Mouse (Mus musculus): ENCODE measurements around the gene Nelfcd.

The Nelfcd gene

DNA sequence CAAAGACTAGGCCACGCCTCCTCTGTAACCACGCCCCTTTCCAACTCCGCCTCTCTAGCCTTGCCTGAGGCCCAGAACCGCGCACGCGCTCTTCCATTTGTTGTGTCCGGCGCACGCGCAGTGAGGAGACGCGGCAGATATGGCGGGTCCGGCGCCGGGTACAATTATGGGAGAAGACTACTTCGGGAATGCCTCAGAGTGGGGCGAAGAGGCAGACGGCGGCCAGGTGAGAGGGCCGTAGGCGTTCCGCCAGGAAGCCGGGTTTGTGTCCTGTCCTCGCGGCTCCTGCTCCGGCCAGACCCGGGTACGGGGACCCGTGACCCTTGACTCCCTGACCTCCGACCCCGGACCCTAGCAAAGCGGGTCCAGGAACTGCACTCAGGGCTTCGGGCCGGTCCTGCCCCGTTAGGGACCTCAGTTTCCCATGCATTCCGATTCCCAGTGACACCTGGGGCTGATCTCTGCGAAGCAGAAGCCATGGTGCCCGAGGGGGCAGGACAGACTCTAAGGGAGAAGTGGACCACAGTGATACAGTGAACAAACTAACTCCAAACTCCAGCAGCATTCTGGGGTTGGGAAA is at the start of gene Nelfcd:
Nelfcd (plus strand) TSS at position 74 of the 580 bp plus-strand sequence.
- DNase-seq (ENCODE audit: low spot score in 2 of 2) = peak; percentile 83 to 96

DNA sequence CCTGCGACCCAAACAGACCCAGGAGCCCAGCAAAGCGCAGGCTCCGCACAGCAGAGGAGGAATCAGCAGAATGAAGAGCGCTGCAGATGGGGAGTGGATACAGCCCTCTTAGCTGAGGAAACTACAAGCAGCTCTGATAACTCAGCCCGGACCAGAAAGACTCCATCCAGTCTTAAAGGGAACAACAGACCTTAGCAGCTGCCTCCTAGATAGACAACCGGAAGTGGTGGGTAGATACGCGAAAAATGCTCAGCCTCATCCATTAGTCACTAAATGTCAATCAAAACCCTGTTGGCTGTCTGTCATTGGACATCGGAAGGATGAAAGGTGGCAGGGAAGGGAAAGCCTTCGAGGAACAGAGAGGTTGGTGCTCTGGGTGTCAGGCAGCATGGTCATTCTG is 49.0 kb upstream of the Nelfcd start:
- no peak for DNase-seq (ENCODE audit: low spot score in 2 of 2)

DNA sequence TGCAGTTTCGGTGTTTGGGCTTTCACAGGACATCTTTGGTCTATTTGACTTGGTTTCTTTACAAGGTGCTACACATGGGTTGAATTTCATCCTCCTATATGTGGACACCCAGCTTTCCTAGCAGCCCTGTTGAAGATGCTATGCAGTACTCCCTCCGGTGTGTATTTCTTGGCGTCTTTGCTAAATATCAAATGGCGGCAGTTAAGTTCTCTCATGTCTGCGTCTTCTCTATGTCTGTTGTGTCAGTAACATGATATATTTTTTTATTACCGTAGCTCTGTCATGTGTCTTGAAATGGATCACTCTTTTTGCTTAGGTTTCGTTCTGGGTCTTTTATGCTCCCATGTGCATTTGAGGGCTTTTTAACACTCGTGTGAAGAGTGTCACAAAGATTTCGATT is 34.6 kb upstream of the Nelfcd start:
- DNase-seq (ENCODE audit: low spot score in 2 of 2) = no peak

GRCm38 (mm10) chr2:174391936-174392335 is 23.7 kb upstream of the Nelfcd start:
- no peak for DNase-seq (ENCODE audit: low spot score in 2 of 2)

DNA sequence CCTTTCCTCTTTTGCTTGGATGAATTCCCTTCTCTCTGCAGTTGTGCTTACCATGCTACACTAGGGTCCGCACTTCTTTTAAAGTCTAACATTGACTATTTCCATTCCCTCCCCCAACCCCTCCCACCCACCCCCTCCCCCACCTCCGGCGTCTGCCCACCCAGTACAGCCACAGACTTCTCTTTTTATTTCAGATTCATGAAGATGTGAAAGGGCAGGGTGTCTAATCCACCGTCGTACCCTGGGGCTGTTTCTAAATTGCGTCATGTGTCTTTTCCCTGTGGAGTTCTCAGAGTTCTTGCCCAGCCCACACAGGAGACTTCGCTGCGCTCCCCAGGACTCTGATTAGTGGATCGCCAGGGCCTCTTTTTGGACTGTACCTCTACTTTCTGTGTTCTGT is 23.1 kb upstream of the Nelfcd start:
- no peak for DNase-seq (ENCODE audit: low spot score in 2 of 2)

- DNase-seq (ENCODE audit: low spot score in 2 of 2) = no peak
These were observed 22.2 kb upstream of the Nelfcd start for GRCm38 (mm10) chr2:174393383-174393782.

DNA sequence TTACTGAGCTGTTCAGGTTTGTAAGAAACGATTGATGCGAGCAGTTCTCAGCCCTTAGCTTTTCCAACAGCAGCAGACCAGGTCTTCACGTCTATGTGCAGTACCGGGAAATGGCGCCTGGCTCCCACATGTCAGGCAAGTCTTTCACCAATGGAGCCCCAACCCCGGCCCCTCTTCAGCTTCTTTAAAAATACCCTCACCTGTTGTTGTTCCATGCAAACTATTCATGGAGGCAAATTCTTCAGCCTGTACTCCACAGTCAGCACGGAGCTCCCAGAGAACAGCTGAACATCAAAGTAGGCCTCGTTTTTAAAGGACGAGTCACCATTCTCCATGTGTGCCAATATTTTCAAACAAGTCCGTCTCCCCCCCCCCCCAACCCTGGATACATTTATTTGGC is 19.0 kb upstream of the Nelfcd start:
- no peak for DNase-seq (ENCODE audit: low spot score in 2 of 2)

GRCm38 (mm10) chr2:174397065-174397464 is 18.5 kb upstream of the Nelfcd start:
- no peak for DNase-seq (ENCODE audit: low spot score in 2 of 2)

DNA sequence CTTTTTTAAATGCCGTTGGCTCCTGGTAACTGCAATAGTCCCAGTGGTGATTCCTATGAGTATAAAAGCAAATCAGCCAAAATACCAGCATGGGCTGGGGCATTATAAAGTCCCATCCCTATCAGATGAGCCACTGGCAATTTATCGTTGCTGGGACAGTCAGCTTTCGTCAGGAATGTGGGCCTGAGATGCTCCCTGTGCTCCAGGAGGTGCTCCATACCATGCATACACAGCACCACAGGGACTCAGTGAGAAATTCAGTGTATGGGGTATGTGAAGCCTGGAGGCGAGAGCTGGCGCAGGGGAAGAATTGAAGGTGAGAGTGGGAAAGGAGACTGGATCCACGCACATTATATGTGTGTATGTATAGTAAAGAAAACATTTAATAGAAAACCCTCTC is 17.7 kb upstream of the Nelfcd start:
- DNase-seq (ENCODE audit: low spot score in 2 of 2) = no peak

- DNase-seq (ENCODE audit: low spot score in 2 of 2) = no peak
These were observed 15.2 kb upstream of the Nelfcd start for GRCm38 (mm10) chr2:174400396-174400795.

DNA sequence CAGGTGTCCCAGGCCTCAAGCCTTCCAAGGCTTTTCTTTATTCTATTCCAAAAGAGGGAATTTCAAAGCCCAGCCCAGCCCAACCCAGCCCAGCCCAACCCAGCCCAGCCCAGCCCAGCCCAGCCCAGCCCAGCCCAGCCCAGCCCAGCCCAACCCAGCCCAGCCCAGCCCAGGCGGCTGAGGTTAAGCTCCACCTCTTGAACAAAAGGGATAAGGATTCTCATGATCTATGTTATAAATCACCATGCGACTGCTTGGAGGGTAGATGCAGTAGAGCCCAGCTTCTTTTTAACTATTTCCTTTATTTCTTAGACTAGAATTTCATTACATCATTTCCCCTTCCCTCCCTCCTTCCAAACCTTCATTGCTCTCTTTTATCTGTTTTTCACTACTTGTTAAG is 5.4 kb upstream of the Nelfcd start:
- DNase-seq (ENCODE audit: low spot score in 2 of 2) = no peak

- DNase-seq (ENCODE audit: low spot score in 2 of 2) = no peak
These were observed 2.5 kb upstream of the Nelfcd start for GRCm38 (mm10) chr2:174413127-174413526.

- DNase-seq (ENCODE audit: low spot score in 2 of 2) = no peak
These were observed 438 bp upstream of the Nelfcd start for GRCm38 (mm10) chr2:174415001-174415730.

GRCm38 (mm10) chr2:174421107-174421506 is 5.5 kb downstream of the Nelfcd start:
- no peak for DNase-seq (ENCODE audit: low spot score in 2 of 2)

- no peak for DNase-seq (ENCODE audit: low spot score in 2 of 2)
These were observed 8.9 kb downstream of the Nelfcd start for GRCm38 (mm10) chr2:174424301-174425085.

- no peak for DNase-seq (ENCODE audit: low spot score in 2 of 2)
These were observed 11.3 kb downstream of the Nelfcd start for GRCm38 (mm10) chr2:174426856-174427255.

- DNase-seq (ENCODE audit: low spot score in 2 of 2) = no peak
These were observed 12.7 kb downstream of the Nelfcd start for GRCm38 (mm10) chr2:174428076-174428835.

DNA sequence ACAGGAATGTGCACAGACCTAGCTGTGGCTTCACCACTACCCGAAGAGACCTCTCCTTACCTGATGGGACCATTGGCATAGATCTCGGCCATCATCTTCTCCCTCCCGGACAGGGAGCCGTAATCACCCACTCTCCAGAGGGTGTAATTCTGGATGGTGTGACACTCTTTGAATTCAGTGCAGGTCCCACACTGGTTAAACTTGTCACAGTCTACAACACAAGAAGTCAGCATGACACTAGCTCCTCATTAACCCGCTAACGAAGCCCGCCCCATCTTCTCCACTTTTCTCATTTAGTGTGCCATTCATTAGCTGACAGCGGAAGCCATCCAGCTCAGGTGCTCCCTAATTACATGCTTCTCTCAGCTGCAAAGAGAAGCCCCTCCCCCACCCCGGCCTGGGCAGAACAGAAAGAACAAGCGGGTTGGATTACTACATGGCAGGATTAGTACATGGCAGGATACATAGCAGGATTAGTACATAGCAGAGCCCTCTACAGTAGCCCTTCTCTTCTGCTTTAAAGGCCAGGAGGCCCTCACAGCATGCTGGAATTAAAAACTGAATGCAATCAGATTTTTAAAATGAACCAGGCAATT is 13.5 kb downstream of the Nelfcd start:
- DNase-seq (ENCODE audit: low spot score in 2 of 2) = no peak

GRCm38 (mm10) chr2:174434943-174435342 is 19.3 kb downstream of the Nelfcd start:
- DNase-seq (ENCODE audit: low spot score in 2 of 2) = no peak

DNA sequence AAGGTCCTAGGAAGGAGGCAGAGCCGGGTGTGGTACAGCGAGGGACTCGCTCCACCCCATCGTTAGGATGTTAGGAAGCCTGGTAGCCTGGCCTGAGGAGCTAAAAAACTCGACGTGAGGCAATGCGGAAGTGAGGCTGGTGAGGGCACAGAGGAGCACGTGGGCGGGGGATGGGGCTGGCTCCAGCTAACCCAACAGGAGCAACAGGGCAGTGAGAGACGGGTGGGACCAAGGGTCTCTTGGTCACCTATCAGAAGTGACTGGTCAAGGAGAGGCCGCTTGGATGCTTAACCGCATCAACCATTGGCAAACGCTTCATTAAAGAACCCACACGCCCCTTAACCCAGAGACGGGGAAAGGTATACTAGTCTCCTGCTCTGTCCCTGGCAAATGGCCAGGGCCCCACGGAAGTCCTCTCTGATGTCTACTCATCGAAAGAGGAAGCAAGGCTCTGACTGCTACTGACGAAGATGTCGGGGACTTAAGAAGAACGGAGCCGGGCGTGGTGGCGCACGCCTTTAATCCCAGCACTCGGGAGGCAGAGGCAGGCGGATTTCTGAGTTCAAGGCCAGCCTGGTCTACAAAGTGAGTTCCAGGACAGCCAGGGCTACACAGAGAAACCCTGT is 20.6 kb downstream of the Nelfcd start:
- DNase-seq (ENCODE audit: low spot score in 2 of 2) = peak in 1 of 2 experiments; percentile 37
